Mouse (Mus musculus) neural tube, embryonic 11.5 days (tissue): ENCODE measurements around the gene Zfp607b. TPM values are rescaled to one million over a fixed set of nuclear protein-coding genes. Genes with fewer than 3 reads are reported as not detected.
A peak's percentile ranks its signal among the peaks of the same experiment; 100 is the strongest.

Experiments used
- ATAC-seq: fragments of 200-750 bp; cut with Nextera tagmentation; 2 replicates; pipeline ENCODE4 v1.8.0; 2017; ENCODE audit warnings: moderate number of reproducible peaks, mild to moderate bottlenecking, moderate TSS enrichment, moderate library complexity; ENCODE audit not compliant: insufficient read depth, low FRiP score, low TSS enrichment
- DNase-seq: peaks from one replicate; pipeline ENCODE4 v3.0.0-alpha.2; 2015; ENCODE audit warnings: low spot score
- H3K27ac ChIP-seq: fragments of 300-500 bp; sonication (generic); 2 replicates; pipeline ENCODE4 v1.5.1; 2014; ENCODE audit warnings: low read depth, mild to moderate bottlenecking, low read length
- H3K27me3 ChIP-seq: fragments of 300-500 bp; sonication (generic); 2 replicates; pipeline ENCODE4 v1.6.1; 2014; ENCODE audit warnings: mild to moderate bottlenecking, low read length, mixed read lengths; ENCODE audit not compliant: control insufficient read depth, insufficient read depth
- H3K36me3 ChIP-seq: fragments of 300-500 bp; sonication (generic); 2 replicates; pipeline ENCODE4 v1.6.1; 2014; ENCODE audit warnings: mild to moderate bottlenecking, low read length, moderate library complexity, mixed read lengths; ENCODE audit not compliant: control insufficient read depth, insufficient read depth
- H3K4me1 ChIP-seq: fragments of 300-500 bp; sonication (generic); 2 replicates; pipeline ENCODE4 v1.6.1; 2014; ENCODE audit warnings: low read length, mixed read lengths; ENCODE audit not compliant: control insufficient read depth, insufficient read depth
- H3K4me2 ChIP-seq: fragments of 300-500 bp; sonication (generic); 2 replicates; pipeline ENCODE4 v1.6.1; 2014; ENCODE audit warnings: low read depth, mild to moderate bottlenecking, moderate library complexity
- H3K4me3 ChIP-seq: fragments of 300-500 bp; sonication (generic); 2 replicates; pipeline ENCODE4 v1.5.1; 2014; ENCODE audit warnings: low read depth, low read length
- H3K9ac ChIP-seq: fragments of 300-500 bp; sonication (generic); 2 replicates; pipeline ENCODE4 v1.6.1; 2014; ENCODE audit warnings: mild to moderate bottlenecking, low read length
- H3K9me3 ChIP-seq: fragments of 300-500 bp; sonication (generic); 2 replicates; pipeline ENCODE4 v1.6.1; 2016; ENCODE audit warnings: low read length; ENCODE audit not compliant: control insufficient read depth
- WGBS: fragments of 180-500 bp; shearing (Covaris S2); extraction: QIAGEN DNeasy Blood & Tissue Kit; methylation state at CpG from one replicate; pipeline ENCODE4 v1.1.7; 2014; 5-methylcytosine and 5-hydroxymethylcytosine counted together
- polyA plus RNA-seq: library from polyadenylated mRNA; unstranded; fragments of >200 nt; fragmentation: Nextera tagmentation; extraction: Ambion mirVana; gene quantifications from 2 replicates; pipeline ENCODE4 v1.2.1, GENCODE M21; 2014

Gene Zfp607b
- polyA plus RNA-seq, 1 experiment from 2014 or later: 5.0 TPM

- H3K9me3 ChIP-seq: no peaks in the 10 kb centered on the region
- no peak overlapping the region for H3K4me3 ChIP-seq
- no peaks in the 10 kb centered on the region for H3K36me3 ChIP-seq
- H3K4me2 ChIP-seq: no peak overlapping the region
- H3K9ac ChIP-seq: no peak overlapping the region
- H3K27ac ChIP-seq: no peak overlapping the region
- no peak for ATAC-seq
- H3K4me1 ChIP-seq: no peaks in the 10 kb centered on the region
- no peaks in the 10 kb centered on the region for H3K27me3 ChIP-seq
- 37% methylated on average over 3 of the region's 3 CpGs for WGBS
- DNase-seq: no peak
Measured at GRCm38 (mm10) chr7:27696711-27697110, 7.6 kb downstream of the Zfp607b start.

- no peaks in the 10 kb centered on the region for H3K27me3 ChIP-seq
- DNase-seq (no peak), ATAC-seq (no peak)
- no peaks in the 10 kb centered on the region for H3K9me3 ChIP-seq
- no peaks in the 10 kb centered on the region for H3K36me3 ChIP-seq
- no peak overlapping the region for H3K27ac ChIP-seq
- no peak overlapping the region for H3K4me3 ChIP-seq
- H3K4me1 ChIP-seq: no peaks in the 10 kb centered on the region
- 81% methylated on average over 7 of the region's 7 CpGs for WGBS
- H3K9ac ChIP-seq: no peak overlapping the region
- H3K4me2 ChIP-seq: no peak overlapping the region
Measured at GRCm38 (mm10) chr7:27710402-27710801, 21.3 kb downstream of the Zfp607b start.

DNA sequence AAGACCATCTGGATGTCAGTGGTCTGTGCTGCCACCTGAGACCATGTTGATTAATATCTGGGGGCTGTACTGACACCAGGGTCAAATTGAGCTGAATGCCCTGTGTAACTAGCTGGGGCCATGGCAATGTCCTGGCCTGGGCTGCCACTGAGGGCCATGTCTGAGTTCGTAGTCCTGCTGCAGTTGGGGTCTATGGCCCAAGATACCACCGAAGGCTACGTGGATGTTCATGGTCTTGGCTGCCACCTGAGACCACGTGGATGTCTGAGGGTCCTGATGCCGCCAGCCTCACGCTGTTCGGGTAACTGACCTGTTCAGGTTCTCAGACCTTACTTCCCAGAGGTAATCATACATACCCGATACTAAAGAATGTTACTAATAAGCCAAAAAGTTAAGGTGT lies 32.8 kb downstream of the Zfp607b start:
- Histone ChIP-seq H3K9ac (no peak overlapping the region), H3K27me3 (no peaks in the 10 kb centered on the region), H3K4me2 (no peak overlapping the region), H3K27ac (no peak overlapping the region), H3K9me3 (no peaks in the 10 kb centered on the region), H3K4me3 (no peak overlapping the region), H3K36me3 (no peaks in the 10 kb centered on the region), H3K4me1 (no peaks in the 10 kb centered on the region)
- DNase-seq (no peak), ATAC-seq (no peak)
- 93% methylated on average over 8 of the region's 8 CpGs for WGBS

- H3K36me3 ChIP-seq: no peaks in the 10 kb centered on the region
- ATAC-seq (peak; percentile 80), DNase-seq (peak; percentile 58)
- no peaks in the 10 kb centered on the region for H3K4me1 ChIP-seq
- no peaks in the 10 kb centered on the region for H3K9me3 ChIP-seq
- H3K4me2 ChIP-seq: no peak overlapping the region
- no peaks in the 10 kb centered on the region for H3K27me3 ChIP-seq
- 48% methylated on average over 12 of the region's 12 CpGs for WGBS
- H3K4me3 ChIP-seq: no peak overlapping the region
- no peak overlapping the region for H3K27ac ChIP-seq
- H3K9ac ChIP-seq: no peak overlapping the region; the same call in 1 of the 2 replicates
Measured at GRCm38 (mm10) chr7:27725566-27726538, 36.7 kb downstream of the Zfp607b start.

- 71% methylated on average over 2 of the region's 2 CpGs for WGBS
- H3K27me3 ChIP-seq: no peaks in the 10 kb centered on the region
- no peak for DNase-seq
- H3K4me3 ChIP-seq: no peak overlapping the region
- no peak overlapping the region for H3K9ac ChIP-seq
- no peaks in the 10 kb centered on the region; the same call in 1 of the 2 replicates for H3K4me1 ChIP-seq
- no peak overlapping the region for H3K27ac ChIP-seq
- no peaks in the 10 kb centered on the region for H3K9me3 ChIP-seq
- no peak for ATAC-seq
- H3K36me3 ChIP-seq: no peaks in the 10 kb centered on the region
- H3K4me2 ChIP-seq: no peak overlapping the region
Measured at GRCm38 (mm10) chr7:27727471-27727870, 38.3 kb downstream of the Zfp607b start.

DNA sequence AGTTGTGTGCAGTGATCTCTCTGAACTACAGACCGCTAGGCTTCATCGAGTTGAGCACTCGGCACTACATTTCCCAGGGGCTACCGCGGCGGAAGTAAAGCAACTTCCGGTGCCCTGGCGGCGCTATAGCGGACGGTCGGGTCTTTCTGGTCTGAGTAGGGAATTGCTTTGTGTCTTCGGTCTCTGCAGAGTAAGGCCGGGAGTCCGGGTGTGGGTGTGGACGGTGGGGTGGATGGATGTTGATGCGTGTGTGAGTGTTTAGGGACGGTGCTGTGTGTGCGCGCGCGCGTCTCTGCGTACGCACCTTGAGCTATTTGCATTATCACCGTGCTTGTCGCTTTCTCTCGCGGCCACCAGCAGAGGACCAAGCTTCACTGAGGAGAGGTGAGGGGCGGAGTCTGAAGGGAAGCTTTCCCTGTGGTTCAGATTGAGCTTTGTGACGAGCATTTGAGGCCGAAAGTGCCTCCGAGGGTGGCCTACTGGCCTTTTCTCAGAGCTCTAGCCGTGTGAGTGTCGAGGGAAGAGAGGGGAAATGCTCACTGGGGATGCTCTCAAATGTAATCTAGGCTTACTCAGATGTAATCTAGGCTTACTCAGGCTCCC lies 42.2 kb downstream of the Zfp607b start, which contains the start of gene Zfp60:
Gene Zfp60 (plus strand): TSS at position 109 of the 603 bp plus-strand sequence.
- Histone ChIP-seq H3K36me3 (no peaks in the 10 kb centered on the region), H3K9ac (peak within 1 kb of the TSS; percentile 89), H3K27ac (peak within 1 kb of the TSS; percentile 97), H3K4me1 (peaks cover 8% of the 10 kb centered on the region), H3K4me2 (peak within 1 kb of the TSS; percentile 66), H3K4me3 (peak within 1 kb of the TSS; percentile 80), H3K9me3 (no peaks in the 10 kb centered on the region), H3K27me3 (no peaks in the 10 kb centered on the region)
- DNase-seq (peak; percentile 93), ATAC-seq (peak; percentile 90)
- under 1% methylated on average over 35 of the region's 35 CpGs for WGBS

DNA sequence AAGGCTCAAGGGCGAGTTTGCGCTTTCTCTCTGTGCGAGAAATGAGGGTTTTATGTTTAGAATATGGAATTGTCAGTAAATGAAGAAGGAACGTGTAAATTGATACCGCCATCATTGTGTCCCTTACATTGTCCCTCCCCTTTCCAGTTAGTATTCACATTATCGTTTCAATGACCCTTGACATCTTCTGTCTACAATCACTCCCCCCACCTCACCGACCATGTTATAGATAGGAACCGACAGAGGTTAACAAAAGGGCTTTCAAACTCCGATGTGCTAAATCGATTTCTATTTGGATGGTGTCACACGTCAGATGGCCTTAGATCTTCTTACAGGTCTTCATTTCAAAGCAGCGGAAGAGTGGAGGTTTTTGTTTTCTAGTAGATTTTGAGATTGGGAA lies 42.8 kb downstream of the Zfp607b start:
- H3K36me3 ChIP-seq: no peaks in the 10 kb centered on the region
- peak overlapping the region; percentile 80 for H3K4me3 ChIP-seq
- ATAC-seq (no peak; the same call in 1 of the 2 replicates), DNase-seq (peak; percentile 33)
- H3K9me3 ChIP-seq: no peaks in the 10 kb centered on the region
- peaks cover 8% of the 10 kb centered on the region for H3K4me1 ChIP-seq
- whole genome bisulfite sequencing: 7% methylated on average over 12 of the region's 12 CpGs
- peak overlapping the region; percentile 97 for H3K27ac ChIP-seq
- H3K9ac ChIP-seq: peak overlapping the region; percentile 89
- H3K4me2 ChIP-seq: peak overlapping the region; percentile 66
- H3K27me3 ChIP-seq: no peaks in the 10 kb centered on the region

GRCm38 (mm10) chr7:27732508-27732907 lies 43.4 kb downstream of the Zfp607b start:
- peak overlapping the region; percentile 80 for H3K4me3 ChIP-seq
- peak overlapping the region; percentile 97; the same call in 1 of the 2 replicates for H3K27ac ChIP-seq
- no peak for ATAC-seq
- H3K27me3 ChIP-seq: no peaks in the 10 kb centered on the region
- no peak for DNase-seq
- 70% methylated on average over 6 of the region's 6 CpGs for WGBS
- H3K4me2 ChIP-seq: peak overlapping the region; percentile 66
- peak overlapping the region; percentile 89 for H3K9ac ChIP-seq
- H3K36me3 ChIP-seq: no peaks in the 10 kb centered on the region
- peaks cover 8% of the 10 kb centered on the region for H3K4me1 ChIP-seq
- no peaks in the 10 kb centered on the region for H3K9me3 ChIP-seq
